Mouse (Mus musculus): Measurements from ENCODE around the gene Pycr2.

GRCm38 (mm10) chr1:180905876-180906275, 1.8 kb downstream of the Pycr2 start:
- TF ChIP-seq EP300 (IDR thresholded peaks at IDR 0.05; ENCODE audit: low read depth): no peak
- no peak for TF ChIP-seq CTCF (IDR thresholded peaks at IDR 0.05; ENCODE audit: low read depth)

Measured in heart, postnatal 0 days (tissue).